Mouse (Mus musculus): ENCODE results near the gene Caskin1.

GRCm38 (mm10) chr17:24443409-24443808 is 45.0 kb upstream of the Caskin1 start:
- no peak for TF ChIP-seq CTCF (IDR thresholded peaks at IDR 0.05; ENCODE audit: low read depth, low read length)
- TF ChIP-seq POLR2A (IDR thresholded peaks at IDR 0.05; ENCODE audit: borderline replicate concordance, low read depth, low read length): no peak

Measured in bone marrow macrophage, adult 2 months (primary cell).